Mouse (Mus musculus): ENCODE measurements around the gene Taf3. TPM values are rescaled to one million over a fixed set of nuclear protein-coding genes. Genes with fewer than 3 reads are reported as not detected.

Taf3 gene
- 20.1 and 24.6 TPM in 2 replicates for polyA plus RNA-seq (2012)

- no peak for TF ChIP-seq GATA1 (IDR thresholded peaks at IDR 0.05; ENCODE audit: low read length)
Observed at GRCm38 (mm10) chr2:10048461-10048860, at the start of gene Taf3. Gene Taf3, minus strand, starts transcription at chr2:10048596.

DNA sequence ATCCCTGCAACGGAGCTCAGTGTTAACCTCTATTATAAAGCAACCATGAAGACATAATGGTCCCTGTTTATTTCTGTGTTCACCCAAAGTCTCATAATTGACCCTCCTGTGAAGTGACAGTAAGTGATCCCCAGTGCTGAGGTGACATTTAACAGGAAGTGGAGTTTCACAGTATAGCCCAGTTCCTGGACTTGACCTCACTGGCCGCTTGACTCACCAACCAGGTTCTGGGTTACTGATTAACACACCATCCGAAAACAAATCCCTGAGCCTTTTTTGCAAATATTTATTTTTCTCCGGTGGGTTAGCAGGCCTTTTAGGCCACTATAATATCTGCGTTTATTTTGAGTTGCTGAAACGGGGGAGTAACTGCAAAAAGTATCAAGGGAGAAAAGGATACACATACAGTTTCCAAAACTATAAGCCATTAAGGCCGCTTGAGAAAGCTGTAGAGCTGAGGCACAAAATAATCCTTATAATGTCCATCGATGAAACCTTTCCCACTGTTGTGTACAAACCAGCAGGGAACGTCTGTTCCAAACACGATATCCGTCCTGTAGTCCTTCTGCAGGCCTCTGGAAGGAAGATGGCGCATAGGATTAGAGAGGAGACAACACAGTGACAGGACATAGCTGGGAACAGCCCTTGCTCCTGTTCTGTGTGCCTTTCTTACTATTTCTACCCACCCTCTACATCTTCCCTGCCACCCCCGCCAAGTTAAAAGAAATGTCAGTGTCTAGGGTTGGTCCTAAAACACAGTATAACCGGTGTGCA lies 46.1 kb upstream of the Taf3 start:
- no peak for TF ChIP-seq GATA1 (IDR thresholded peaks at IDR 0.05; ENCODE audit: low read length)

DNA sequence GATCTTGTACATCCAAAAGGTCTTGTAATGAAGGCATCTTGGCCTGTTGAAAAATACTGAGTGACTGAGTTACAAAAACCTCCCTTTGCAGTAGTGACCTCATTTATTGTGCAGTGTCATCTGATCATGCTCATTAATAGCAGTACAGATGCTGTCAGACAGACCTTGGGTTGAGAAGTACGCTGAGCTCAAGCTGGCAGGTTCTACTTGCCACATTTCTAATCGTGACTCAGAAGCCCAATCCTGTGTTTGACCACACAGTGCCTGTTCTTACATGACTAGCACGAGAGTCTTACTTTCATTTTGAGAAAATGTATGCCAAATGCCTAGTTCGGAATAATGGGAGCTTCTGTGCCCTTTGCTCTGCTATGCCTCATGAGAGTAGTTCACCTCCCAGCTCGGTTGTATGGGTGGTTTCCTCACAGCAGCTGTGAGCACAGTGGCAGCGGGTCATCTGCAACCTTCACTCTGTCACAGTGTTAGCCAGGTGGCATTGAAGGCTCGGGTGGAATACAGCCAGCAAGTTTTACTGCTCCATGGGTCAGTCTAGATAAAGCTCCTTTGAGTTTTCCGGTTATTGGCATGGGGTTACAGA lies 39.0 kb upstream of the Taf3 start:
- TF ChIP-seq GATA1 (IDR thresholded peaks at IDR 0.05; ENCODE audit: low read length), result no peak

GRCm38 (mm10) chr2:10082737-10083136 lies 34.3 kb upstream of the Taf3 start:
- TF ChIP-seq GATA1 (IDR thresholded peaks at IDR 0.05; ENCODE audit: low read length), result no peak

DNA sequence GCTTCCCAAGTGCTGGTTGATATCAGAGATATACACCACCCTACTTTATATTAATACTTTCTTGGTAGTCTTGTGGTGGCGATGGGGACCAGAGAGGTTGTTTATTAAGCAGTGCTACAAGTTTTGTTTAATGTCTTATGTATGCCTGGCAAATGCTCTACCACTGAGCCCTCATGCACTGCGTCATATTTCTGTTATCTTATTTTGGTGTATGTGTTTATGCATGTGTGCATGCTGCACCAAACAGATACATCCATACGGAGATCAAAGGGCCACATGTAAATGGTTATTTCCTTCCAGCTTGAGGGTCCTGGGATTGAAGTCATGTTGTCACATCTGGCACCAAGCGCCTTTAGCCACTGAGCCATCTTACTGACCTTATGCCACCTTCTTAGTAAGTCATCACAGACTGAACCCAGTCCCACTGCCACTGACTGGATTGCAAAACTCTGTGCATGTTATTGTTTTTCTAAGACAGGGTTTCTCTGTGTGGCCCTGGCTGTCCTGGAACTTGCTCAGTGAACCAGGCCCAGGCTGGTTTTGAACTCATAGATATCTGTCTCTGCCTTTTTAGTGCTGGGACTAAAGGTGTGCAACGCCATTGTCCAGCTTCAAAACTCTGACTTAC lies 33.2 kb upstream of the Taf3 start:
- no peak for TF ChIP-seq GATA1 (IDR thresholded peaks at IDR 0.05; ENCODE audit: low read length)

DNA sequence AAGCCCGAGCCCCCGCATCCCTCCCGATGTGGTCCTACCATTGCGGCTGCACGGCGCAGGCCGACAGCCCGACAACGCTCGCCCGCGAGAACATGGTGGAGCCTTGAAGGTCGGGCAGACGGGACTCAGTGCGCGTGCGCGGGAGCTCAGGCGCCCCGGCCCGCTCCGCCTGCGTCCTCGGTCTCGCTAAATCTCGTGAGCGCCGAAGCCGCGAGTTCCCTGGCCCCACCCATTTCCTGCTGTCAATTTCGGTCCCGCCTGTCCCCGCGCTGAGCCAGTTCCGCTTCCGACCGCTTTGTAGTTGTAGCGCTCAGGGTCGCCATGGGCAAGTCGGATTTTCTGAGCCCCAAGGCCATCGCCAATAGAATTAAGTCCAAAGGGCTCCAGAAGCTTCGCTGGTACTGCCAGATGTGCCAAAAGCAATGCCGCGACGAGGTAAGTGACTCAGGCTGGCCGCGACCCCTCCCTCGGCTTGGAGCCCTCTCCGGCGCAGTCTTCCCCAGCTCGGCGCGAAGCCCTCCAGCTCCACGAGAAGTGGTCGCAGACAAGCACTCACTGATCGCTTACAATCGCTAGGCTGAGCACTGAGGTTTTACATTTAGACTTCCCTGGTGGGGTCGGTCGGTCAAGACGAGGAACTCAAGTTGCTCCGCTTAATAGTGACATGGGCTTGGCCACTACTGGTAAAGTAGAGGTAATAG lies 32.1 kb upstream of the Taf3 start, which contains the start of the genes Atp5c1 and Kin:
Gene Atp5c1 (minus strand): TSS at position 201 of the 701 bp plus-strand sequence.
Gene Kin (plus strand): TSS at position 284 of the 701 bp plus-strand sequence.
- TF ChIP-seq GATA1 (IDR thresholded peaks at IDR 0.05; ENCODE audit: low read length), result no peak

DNA sequence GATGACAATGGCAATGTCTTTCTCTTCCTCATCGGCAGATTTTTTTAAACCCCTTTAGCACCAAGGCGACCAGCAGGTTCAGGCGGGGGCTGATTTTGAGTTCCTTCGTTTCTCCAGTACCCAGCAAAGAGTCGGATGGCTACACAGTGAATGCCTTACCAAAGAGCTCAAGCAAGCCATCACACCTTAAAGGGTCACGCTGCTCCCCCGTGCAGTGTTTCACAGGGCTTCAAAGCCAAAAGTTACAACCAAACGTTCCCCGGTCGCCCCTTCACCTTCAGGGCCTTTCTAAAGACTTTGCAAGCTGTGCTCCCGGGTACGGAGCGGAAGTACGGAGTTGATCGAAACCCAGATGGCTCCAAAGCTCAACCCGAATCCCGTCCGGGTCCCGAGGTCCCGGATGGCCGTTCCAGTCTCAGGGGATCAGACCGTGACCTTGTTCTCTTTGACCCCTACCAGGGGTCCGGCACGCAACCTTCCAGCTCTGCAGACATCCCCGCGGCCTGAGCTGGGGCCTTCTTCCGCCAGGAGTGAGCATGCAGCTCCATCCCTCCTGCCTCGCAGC lies 31.4 kb upstream of the Taf3 start:
- TF ChIP-seq GATA1 (IDR thresholded peaks at IDR 0.05; ENCODE audit: low read length), result no peak

DNA sequence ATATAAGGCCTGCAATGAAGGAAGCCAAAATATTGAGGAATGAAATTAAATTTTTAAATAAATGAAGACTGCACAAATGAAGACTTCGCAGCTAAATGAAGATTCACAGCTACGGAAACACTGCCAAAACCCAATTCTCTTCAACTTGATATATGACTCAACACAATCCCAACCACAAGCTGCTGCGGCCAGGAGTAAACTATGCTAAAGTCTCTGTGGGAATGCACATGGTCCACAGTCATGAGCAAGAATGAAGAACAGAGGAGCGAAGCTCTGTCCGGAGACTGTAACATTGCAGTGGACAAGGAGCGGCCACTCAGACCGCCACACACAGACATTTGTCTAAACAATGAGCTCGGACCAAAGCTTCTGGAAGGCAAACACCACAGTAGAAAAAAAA lies 28.3 kb upstream of the Taf3 start:
- no peak for TF ChIP-seq GATA1 (IDR thresholded peaks at IDR 0.05; ENCODE audit: low read length)

DNA sequence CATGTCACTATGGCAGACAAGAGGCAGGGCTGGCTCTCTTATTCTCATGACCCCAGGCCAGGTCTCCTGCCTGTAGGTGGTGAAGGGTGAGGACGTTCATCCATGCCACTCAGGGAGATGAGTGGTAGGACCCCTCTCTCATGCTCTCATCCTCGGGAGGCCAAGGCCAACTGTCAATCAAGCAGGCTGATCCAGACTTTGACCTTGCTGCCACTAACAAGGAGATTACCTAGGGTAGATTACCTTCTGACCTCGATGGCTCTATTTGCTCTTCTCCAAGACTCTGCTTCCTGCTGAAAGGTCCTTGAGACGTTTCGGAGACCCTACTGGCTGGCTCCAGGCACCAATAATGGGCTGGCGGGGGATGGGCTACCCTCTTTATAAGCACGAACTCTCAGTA lies 26.1 kb upstream of the Taf3 start:
- TF ChIP-seq GATA1 (IDR thresholded peaks at IDR 0.05; ENCODE audit: low read length), result no peak

- no peak for TF ChIP-seq GATA1 (IDR thresholded peaks at IDR 0.05; ENCODE audit: low read length)
Observed at GRCm38 (mm10) chr2:10071751-10072150, 23.4 kb upstream of the Taf3 start.

GRCm38 (mm10) chr2:10058836-10059235 lies 10.4 kb upstream of the Taf3 start:
- TF ChIP-seq GATA1 (IDR thresholded peaks at IDR 0.05; ENCODE audit: low read length), result no peak

- no peak for TF ChIP-seq GATA1 (IDR thresholded peaks at IDR 0.05; ENCODE audit: low read length)
Observed at GRCm38 (mm10) chr2:10051996-10052395, 3.6 kb upstream of the Taf3 start.

DNA sequence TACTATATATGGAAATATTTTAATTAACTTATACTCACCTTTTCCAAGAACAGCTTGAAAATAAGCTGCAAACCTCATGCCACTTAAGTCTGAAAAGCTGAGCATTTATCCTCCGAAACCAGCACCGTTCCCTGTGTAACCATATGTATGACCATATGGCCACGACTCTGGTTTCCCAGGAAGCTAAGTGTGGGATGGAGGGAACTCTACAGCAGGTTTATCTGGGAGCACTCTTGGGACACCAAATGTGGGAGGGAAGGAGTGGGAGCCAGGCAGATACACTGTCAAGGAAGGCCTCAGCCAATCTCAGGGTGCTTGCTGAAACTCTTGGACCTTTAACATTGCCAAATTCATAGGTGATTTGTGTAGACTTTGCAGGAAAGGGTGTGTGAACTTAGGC lies 2.5 kb upstream of the Taf3 start:
- no peak for TF ChIP-seq GATA1 (IDR thresholded peaks at IDR 0.05; ENCODE audit: low read length)

GRCm38 (mm10) chr2:10049456-10049855 lies 1.1 kb upstream of the Taf3 start:
- no peak for TF ChIP-seq GATA1 (IDR thresholded peaks at IDR 0.05; ENCODE audit: low read length)

- no peak for TF ChIP-seq GATA1 (IDR thresholded peaks at IDR 0.05; ENCODE audit: low read length)
Observed at GRCm38 (mm10) chr2:10047758-10048436, 499 bp downstream of the Taf3 start.

Measured in G1E-ER4 (cell line).